Mouse (Mus musculus): Measurements from ENCODE around the gene Rpl35.

GRCm38 (mm10) chr2:39008350-39008851 is 3.0 kb upstream of the Rpl35 start:
- TF ChIP-seq CTCF (IDR thresholded peaks at IDR 0.05; ENCODE audit: low read depth) = 0 out of 2 replicates have a peak, but pooled peaks have one; percentile 6
- no peak for TF ChIP-seq EP300 (IDR thresholded peaks at IDR 0.05; ENCODE audit: low read depth)

Measured in liver, embryonic 14.5 days (tissue).